Mouse (Mus musculus) embryo, embryonic 11 days (tissue): ENCODE results near the gene Prss53.
"Not testable (repeated sequence)": the region's sequence is repeated elsewhere in the genome, so short reads cannot be mapped to it uniquely, and the experiment has no call there.

Experiments
- DNase-seq: peaks from one replicate; pipeline ENCODE4 v3.0.0-alpha.2; 2015

Prss53 gene

GRCm38 (mm10) chr7:127870136-127870821, 20.5 kb downstream of the Prss53 start:
- no peak for DNase-seq

GRCm38 (mm10) chr7:127869149-127869810, 21.5 kb downstream of the Prss53 start:
- DNase-seq = no peak

GRCm38 (mm10) chr7:127867641-127868040, 23.1 kb downstream of the Prss53 start:
- DNase-seq = no peak

GRCm38 (mm10) chr7:127866434-127866833, 24.3 kb downstream of the Prss53 start:
- DNase-seq = no peak

GRCm38 (mm10) chr7:127858258-127858657, 32.5 kb downstream of the Prss53 start:
- no peak for DNase-seq

- no peak for DNase-seq
Measured at GRCm38 (mm10) chr7:127850906-127851305, 39.9 kb downstream of the Prss53 start.

- DNase-seq = no peak
Measured at GRCm38 (mm10) chr7:127849973-127850875, 40.5 kb downstream of the Prss53 start.

GRCm38 (mm10) chr7:127842001-127842718, 48.6 kb downstream of the Prss53 start:
- DNase-seq = peak; percentile 88

GRCm38 (mm10) chr7:127841340-127842000, 49.3 kb downstream of the Prss53 start:
- DNase-seq = peak; percentile 95

GRCm38 (mm10) chr7:127840886-127841285, 49.9 kb downstream of the Prss53 start:
- DNase-seq = peak; percentile 20

- DNase-seq = not testable (repeated sequence)
Measured at GRCm38 (mm10) chr7:127840031-127840430, 50.7 kb downstream of the Prss53 start.

GRCm38 (mm10) chr7:127837878-127838277, 52.9 kb downstream of the Prss53 start:
- DNase-seq = not testable (repeated sequence)

GRCm38 (mm10) chr7:127837473-127837872, 53.3 kb downstream of the Prss53 start:
- no peak for DNase-seq
